Mouse (Mus musculus) forebrain, postnatal 0 days (tissue): ENCODE measurements around the gene Phactr2. TPM values are rescaled to one million over a fixed set of nuclear protein-coding genes. Genes with fewer than 3 reads are reported as not detected.

Experiments
- ATAC-seq: fragments of 200-750 bp; cut with Nextera tagmentation; 2 replicates; pipeline ENCODE4 v1.8.0; 2017; ENCODE audit warnings: mild to moderate bottlenecking, moderate library complexity
- DNase-seq: peaks from one replicate; pipeline ENCODE4 v3.0.0-alpha.2; 2015
- H3K27ac ChIP-seq: fragments of 300-500 bp; sonication (generic); 2 replicates; pipeline ENCODE4 v1.5.1; 2014; ENCODE audit warnings: low read depth, mild to moderate bottlenecking, antibody characterized with exemption, low read length, moderate library complexity, mixed read lengths
- H3K27me3 ChIP-seq: fragments of 300-500 bp; sonication (generic); 2 replicates; pipeline ENCODE4 v1.6.1; 2014; ENCODE audit warnings: mild to moderate bottlenecking, low read length, mixed read lengths; ENCODE audit not compliant: insufficient read depth
- H3K36me3 ChIP-seq: fragments of 300-500 bp; sonication (generic); 2 replicates; pipeline ENCODE4 v1.6.1; 2014; ENCODE audit warnings: mild to moderate bottlenecking, moderate library complexity; ENCODE audit not compliant: insufficient read depth
- H3K4me1 ChIP-seq: fragments of 300-500 bp; sonication (generic); 2 replicates; pipeline ENCODE4 v1.6.1; 2014; ENCODE audit warnings: antibody characterized with exemption; ENCODE audit not compliant: insufficient read depth
- H3K4me2 ChIP-seq: fragments of 300-500 bp; sonication (generic); 2 replicates; pipeline ENCODE4 v1.6.1; 2014; ENCODE audit warnings: low read depth, mild to moderate bottlenecking, moderate library complexity
- H3K4me3 ChIP-seq: fragments of 300-500 bp; sonication (generic); 2 replicates; pipeline ENCODE4 v1.5.1; 2014; ENCODE audit warnings: low read depth, low read length, mixed read lengths
- H3K9ac ChIP-seq: fragments of 300-500 bp; sonication (generic); 2 replicates; pipeline ENCODE4 v1.6.1; 2014; ENCODE audit warnings: mild to moderate bottlenecking
- H3K9me3 ChIP-seq: fragments of 300-500 bp; sonication (generic); 2 replicates; pipeline ENCODE4 v1.6.1; 2016; ENCODE audit warnings: low read length
- CTCF ChIP-seq: sonication (generic); IDR thresholded peaks from 2 replicates; pipeline ENCODE4 v1.5.1; 2016; ENCODE audit warnings: antibody characterized with exemption, control low read depth, low read depth
- WGBS: fragments of 180-500 bp; shearing (Covaris S2); extraction: QIAGEN DNeasy Blood & Tissue Kit; methylation state at CpG from one replicate; pipeline ENCODE4 v1.1.7; 2014; 5-methylcytosine and 5-hydroxymethylcytosine counted together
- polyA plus RNA-seq: library from polyadenylated mRNA; unstranded; fragments of >200 nt; fragmentation: Nextera tagmentation; extraction: Ambion mirVana; gene quantifications from 2 replicates; pipeline ENCODE4 v1.2.1, GENCODE M21; 2015
- total RNA-seq: library from RNA; depleted of rRNA; stranded (reverse); fragments of >200 nt; gene quantifications from 2 replicates; pipeline ENCODE4 v1.2.3, GENCODE M21; 2014

Gene Phactr2
- total and polyA plus RNA-seq, 2 experiments from 2014 or later = 8.1 to 10.5 TPM

GRCm38 (mm10) chr10:13433016-13433415 is 41.2 kb downstream of the Phactr2 start:
- no peak for DNase-seq
- H3K9ac ChIP-seq = no peak overlapping the region
- no peaks in the 10 kb centered on the region for H3K36me3 ChIP-seq
- 24% methylated on average over 7 of the region's 7 CpGs for WGBS
- H3K4me2 ChIP-seq = no peak overlapping the region
- no peaks in the 10 kb centered on the region for H3K9me3 ChIP-seq
- no peak for ATAC-seq
- no peaks in the 10 kb centered on the region for H3K27me3 ChIP-seq
- no peaks in the 10 kb centered on the region for H3K4me1 ChIP-seq
- H3K27ac ChIP-seq = no peak overlapping the region
- no peak overlapping the region for H3K4me3 ChIP-seq
- no peak for TF ChIP-seq CTCF

- Histone ChIP-seq H3K27me3 (no peaks in the 10 kb centered on the region), H3K36me3 (no peaks in the 10 kb centered on the region), H3K4me3 (no peak overlapping the region), H3K9me3 (no peaks in the 10 kb centered on the region), H3K4me2 (no peak overlapping the region), H3K4me1 (no peaks in the 10 kb centered on the region), H3K9ac (no peak overlapping the region), H3K27ac (no peak overlapping the region)
- no peak for ATAC-seq
- TF ChIP-seq CTCF = no peak
- no peak for DNase-seq
- 18% methylated on average over 8 of the region's 8 CpGs for WGBS
Measured at GRCm38 (mm10) chr10:13431641-13432540, 42.3 kb downstream of the Phactr2 start.

GRCm38 (mm10) chr10:13429766-13430165 is 44.4 kb downstream of the Phactr2 start:
- peak; percentile 79 for ATAC-seq

GRCm38 (mm10) chr10:13429240-13429639 is 45.0 kb downstream of the Phactr2 start:
- no peak for DNase-seq
- no peaks in the 10 kb centered on the region for H3K4me1 ChIP-seq
- 7% methylated on average over 13 of the region's 13 CpGs for WGBS
- H3K9me3 ChIP-seq = no peaks in the 10 kb centered on the region
- no peak overlapping the region for H3K27ac ChIP-seq
- no peaks in the 10 kb centered on the region for H3K27me3 ChIP-seq
- no peak overlapping the region; the same call in 1 of the 2 replicates for H3K4me2 ChIP-seq
- no peak overlapping the region for H3K4me3 ChIP-seq
- H3K9ac ChIP-seq = no peak overlapping the region
- no peaks in the 10 kb centered on the region for H3K36me3 ChIP-seq
- ATAC-seq = no peak
- no peak for TF ChIP-seq CTCF

More at GRCm38 (mm10) chr10:13429766-13430165, 44.4 kb downstream of the Phactr2 start:
- H3K9me3 ChIP-seq = no peaks in the 10 kb centered on the region
- no peak overlapping the region for H3K27ac ChIP-seq
- TF ChIP-seq CTCF = peak; percentile 84
- peak; percentile 82 for DNase-seq
- no peaks in the 10 kb centered on the region for H3K36me3 ChIP-seq
- H3K4me1 ChIP-seq = no peaks in the 10 kb centered on the region
- H3K4me3 ChIP-seq = no peak overlapping the region
- H3K27me3 ChIP-seq = no peaks in the 10 kb centered on the region
- H3K4me2 ChIP-seq = no peak overlapping the region
- 10% methylated on average over 5 of the region's 5 CpGs for WGBS
- no peak overlapping the region for H3K9ac ChIP-seq

GRCm38 (mm10) chr10:13428536-13428935 is 45.7 kb downstream of the Phactr2 start:
- Histone ChIP-seq H3K4me3 (no peak overlapping the region), H3K36me3 (no peaks in the 10 kb centered on the region), H3K9ac (no peak overlapping the region), H3K4me1 (no peaks in the 10 kb centered on the region), H3K9me3 (no peaks in the 10 kb centered on the region), H3K27me3 (no peaks in the 10 kb centered on the region), H3K4me2 (no peak overlapping the region), H3K27ac (no peak overlapping the region)
- no peak for DNase-seq
- TF ChIP-seq CTCF = no peak
- WGBS = 73% methylated on average over 7 of the region's 7 CpGs
- no peak for ATAC-seq

GRCm38 (mm10) chr10:13427599-13427998 is 46.6 kb downstream of the Phactr2 start:
- Histone ChIP-seq H3K4me2 (no peak overlapping the region), H3K36me3 (no peaks in the 10 kb centered on the region), H3K27me3 (no peaks in the 10 kb centered on the region), H3K27ac (no peak overlapping the region), H3K9me3 (no peaks in the 10 kb centered on the region), H3K4me3 (no peak overlapping the region), H3K4me1 (no peaks in the 10 kb centered on the region), H3K9ac (no peak overlapping the region)
- no peak for TF ChIP-seq CTCF
- WGBS = 65% methylated on average over 10 of the region's 10 CpGs
- DNase-seq (no peak), ATAC-seq (peak; percentile 23; the same call in 1 of the 2 replicates)

- DNase-seq = no peak
- no peaks in the 10 kb centered on the region for H3K27me3 ChIP-seq
- no peak overlapping the region for H3K4me3 ChIP-seq
- H3K9me3 ChIP-seq = no peaks in the 10 kb centered on the region
- no peaks in the 10 kb centered on the region for H3K4me1 ChIP-seq
- 95% methylated on average over 9 of the region's 9 CpGs for WGBS
- ATAC-seq = no peak
- H3K36me3 ChIP-seq = no peaks in the 10 kb centered on the region
- H3K9ac ChIP-seq = no peak overlapping the region
- H3K4me2 ChIP-seq = no peak overlapping the region
- no peak for TF ChIP-seq CTCF
- no peak overlapping the region for H3K27ac ChIP-seq
Measured at GRCm38 (mm10) chr10:13425198-13425597, 49.0 kb downstream of the Phactr2 start.
